Mouse (Mus musculus) cerebellum, adult 2 months (tissue): ENCODE data around the gene Psma1.

Experiments
- CTCF ChIP-seq: fragments of 200-500 bp; IDR thresholded peaks from 2 replicates; pipeline ENCODE4 v1.5.1; 2011; ENCODE audit warnings: low read depth, mild to moderate bottlenecking, control low read depth, low read length, moderate library complexity, borderline replicate concordance; ENCODE audit not compliant: insufficient read depth
- POLR2A ChIP-seq: fragments of 200-500 bp; IDR thresholded peaks from 2 replicates; pipeline ENCODE4 v1.6.1; 2011; ENCODE audit warnings: low read length, control low read depth, borderline replicate concordance; ENCODE audit not compliant: insufficient read depth

GRCm38 (mm10) chr7:114317896-114318295, 42.0 kb upstream of the Psma1 start:
- no peak for TF ChIP-seq POLR2A
- TF ChIP-seq CTCF = no peak
